Mouse (Mus musculus) urinary bladder, postnatal 25 days (tissue): ENCODE measurements at regions not wholly inside any gene's neighbourhood (a gene's known extent, or its start where the extent isn't known, plus 50 kb on each side); places are given as distances from the start of the nearest gene placed in this dataset.
A peak's percentile ranks its signal among the peaks of the same experiment; 100 is the strongest.
"Not testable (repeated sequence)": the region's sequence is repeated elsewhere in the genome, so short reads cannot be mapped to it uniquely, and the experiment has no call there.

Source experiments
- DNase-seq: peaks from one replicate; pipeline ENCODE4 v3.0.0; 2022; ENCODE audit warnings: low spot score

DNA sequence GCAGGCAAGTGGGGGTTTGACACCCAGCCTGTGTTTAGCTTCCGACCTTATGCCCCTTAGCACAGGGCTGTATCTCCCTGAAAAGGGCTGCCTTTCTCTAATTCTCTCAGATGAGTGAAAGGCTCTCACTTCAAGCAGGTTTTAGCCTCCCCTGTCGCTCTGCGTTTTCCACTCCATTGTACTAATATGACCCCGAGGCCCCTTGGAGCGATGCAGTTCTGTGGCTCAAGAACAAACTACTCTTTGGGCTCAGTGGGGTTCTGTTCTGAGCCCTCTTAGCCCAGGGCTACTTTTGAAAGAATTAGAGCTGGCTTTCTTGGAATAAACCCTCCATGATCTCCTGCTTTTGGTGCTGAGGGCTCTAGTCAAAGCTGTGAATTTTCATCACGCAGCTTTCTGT is 53.4 kb upstream of the Castor2 start:
- DNase-seq, result no peak

GRCm38 (mm10) chr5:134042938-134043337 is 56.6 kb upstream of the Castor2 start:
- DNase-seq, result not testable (repeated sequence)

- no peak for DNase-seq
These were observed 72.1 kb upstream of the Castor2 start for GRCm38 (mm10) chr5:134027316-134027966.

DNA sequence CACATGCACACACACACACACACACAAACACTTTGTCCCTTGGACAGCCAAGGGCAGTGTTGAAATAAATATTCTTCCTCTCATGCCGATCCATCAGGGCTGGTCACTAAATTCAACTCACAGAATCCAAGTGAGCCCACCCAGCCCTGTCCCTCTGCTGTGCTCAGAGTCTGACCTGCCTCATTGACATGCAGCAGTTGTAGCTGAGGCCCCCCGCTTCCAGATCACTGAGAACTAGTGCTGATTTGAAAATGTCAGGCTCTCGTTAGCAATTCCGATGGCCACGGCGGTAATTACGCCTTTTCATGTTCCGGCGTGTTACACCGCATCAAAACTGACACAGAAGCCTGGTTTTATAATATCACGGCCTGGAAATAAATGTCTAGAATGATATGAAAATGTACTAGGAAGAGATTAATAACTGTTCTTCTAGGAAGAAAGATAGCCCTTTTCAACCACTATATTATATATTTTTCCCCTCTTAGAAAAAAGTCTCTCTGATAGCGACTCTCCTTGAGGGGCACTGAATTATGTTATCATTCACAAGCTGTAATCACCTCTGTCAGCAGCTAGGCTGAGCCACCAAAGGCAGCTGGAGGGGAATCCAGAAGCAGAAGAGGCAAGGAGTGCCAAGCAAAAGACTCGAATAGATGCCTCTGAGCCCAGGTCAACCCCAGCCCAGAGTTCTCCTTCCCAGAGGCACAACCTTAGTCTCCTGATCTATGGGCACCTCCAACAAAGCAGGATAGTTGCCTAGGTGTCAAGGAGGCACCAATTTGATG is 79.7 kb upstream of the Castor2 start:
- no peak for DNase-seq

DNA sequence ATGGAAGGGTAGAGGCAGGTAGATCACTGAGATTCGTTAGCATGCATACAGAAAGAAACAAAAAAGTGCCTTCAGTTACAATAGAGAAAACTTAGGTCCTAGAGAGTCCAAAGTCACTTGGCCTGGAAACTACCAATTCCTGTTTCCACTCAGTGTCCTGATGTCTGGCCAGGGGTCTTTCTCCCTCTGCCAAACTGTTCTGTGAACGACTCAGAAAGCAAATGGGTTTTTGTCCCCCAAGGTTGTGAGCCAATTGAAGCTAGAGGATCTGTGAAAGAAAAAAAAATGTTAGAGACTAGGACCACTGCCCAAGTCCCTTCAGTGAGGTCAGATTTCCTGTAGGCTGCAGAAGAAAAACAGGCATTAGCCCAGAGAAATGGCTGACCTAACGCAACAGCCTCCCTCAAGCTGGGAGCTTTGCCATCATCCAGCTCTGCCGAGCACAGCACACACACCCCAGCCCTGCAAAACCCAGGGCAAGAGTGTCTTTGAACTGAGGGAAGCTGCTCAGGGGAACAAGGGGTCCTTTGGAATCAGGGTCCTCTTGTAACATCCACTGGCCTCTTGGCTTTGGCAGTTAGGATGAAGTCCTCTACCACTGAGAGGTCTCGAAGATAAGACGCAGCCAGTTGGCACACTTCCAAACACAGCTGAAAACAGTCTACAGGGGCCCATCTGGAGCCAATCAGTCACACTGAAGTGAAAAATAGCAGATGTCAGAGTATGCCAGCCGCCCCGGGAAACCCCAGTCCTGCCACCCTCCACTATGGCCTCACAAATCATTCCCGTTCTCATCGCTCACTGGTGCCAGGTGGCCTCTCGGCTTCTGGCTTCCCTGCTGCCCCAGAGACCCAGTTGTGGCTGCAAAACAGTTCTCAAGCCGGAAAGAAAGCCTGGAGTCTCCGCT is 85.0 kb upstream of the Castor2 start:
- DNase-seq, result peak; percentile 29

DNA sequence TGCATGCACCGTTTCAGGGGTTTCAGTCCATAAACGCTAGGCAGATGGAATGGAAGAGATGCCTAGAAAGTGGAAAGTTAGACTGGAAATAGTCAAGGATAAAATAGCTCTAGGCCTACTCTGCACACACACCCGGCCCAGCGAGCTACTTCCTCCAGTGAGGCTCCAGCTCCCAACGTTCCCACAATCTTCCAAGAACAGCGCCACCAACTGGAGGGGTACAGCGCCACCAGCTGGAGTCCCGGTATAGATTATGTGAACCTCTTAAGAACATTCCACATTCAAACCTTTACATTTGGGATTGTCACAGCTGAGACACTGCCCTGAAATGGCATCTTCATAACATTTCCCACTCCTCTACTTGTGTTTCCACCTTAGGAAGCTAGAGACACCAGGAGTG is 86.3 kb upstream of the Castor2 start:
- DNase-seq, result no peak

DNA sequence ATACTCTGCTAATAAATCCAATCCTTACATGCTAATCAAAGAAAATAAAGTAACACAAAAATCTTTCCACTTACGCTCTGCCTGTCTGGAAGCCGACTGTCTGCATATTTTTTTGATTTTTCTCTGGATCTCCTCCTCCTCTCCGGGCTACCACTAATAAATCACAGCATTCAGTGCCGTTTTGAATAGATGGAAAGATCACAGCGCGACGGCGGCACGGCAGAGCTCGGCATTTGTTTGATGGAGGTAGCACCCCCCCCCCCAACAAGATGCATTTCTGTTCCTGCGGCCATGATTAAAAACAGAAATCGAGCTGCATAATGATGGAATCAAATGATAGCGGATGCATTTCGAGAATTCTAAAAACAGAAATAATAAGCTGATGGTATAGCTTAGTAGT is 89.7 kb upstream of the Castor2 start:
- no peak for DNase-seq

GRCm38 (mm10) chr5:134007127-134007771 is 92.3 kb upstream of the Castor2 start:
- DNase-seq, result peak; percentile 9

DNA sequence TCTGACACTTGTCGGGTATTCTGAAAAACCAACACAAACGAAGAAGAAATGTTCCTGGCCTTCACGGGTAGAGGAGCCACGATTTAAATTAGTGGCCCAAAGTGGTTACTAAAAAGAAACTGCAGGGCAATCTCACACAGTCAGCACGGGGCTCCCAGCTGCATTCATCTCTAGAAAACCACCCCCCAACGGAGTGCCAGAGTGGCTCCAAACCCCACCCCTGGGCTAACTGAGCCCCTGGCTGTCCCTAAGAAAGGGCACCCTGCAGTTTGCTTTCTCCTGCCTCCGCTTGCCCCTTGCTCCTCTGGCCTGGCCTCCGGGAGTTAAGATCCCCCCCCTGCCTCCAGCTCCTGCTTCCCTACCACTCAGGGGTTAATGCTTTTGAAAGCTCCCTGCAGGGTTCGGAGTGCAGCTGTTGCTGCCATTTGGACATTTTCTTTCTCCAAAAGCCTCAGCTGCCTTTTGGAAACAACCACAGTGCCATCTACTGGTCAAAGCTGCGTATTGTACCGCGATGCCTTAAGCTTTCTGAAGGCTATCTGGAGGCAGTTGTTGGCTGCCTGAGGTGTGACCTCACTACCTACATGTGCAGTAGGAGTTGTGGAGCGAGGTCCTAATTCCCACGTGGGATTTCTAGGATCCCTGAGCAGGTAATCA is 92.9 kb upstream of the Castor2 start:
- DNase-seq, result peak; percentile 72

- no peak for DNase-seq
These were observed 93.5 kb upstream of the Castor2 start for GRCm38 (mm10) chr5:134006001-134006400.

DNA sequence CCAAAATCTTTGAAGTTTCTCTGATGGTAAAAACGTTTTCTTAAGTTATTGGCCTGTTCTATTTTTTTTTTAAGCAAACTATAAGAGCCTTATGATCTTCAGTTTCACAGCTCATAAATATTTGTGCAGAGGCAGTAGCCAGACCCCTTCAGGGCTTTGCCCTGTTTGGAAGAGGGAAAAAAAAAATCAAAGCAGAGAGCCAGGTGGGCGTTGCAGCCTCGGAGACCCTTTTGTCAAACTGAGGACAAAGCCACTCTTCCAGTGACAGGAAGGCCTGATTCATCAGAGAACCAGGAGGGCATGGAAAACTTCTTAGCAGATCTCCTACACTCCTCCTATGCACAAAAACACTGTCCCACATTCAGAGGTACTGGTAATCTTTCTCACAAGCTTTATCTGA is 99.4 kb upstream of the Castor2 start:
- no peak for DNase-seq

DNA sequence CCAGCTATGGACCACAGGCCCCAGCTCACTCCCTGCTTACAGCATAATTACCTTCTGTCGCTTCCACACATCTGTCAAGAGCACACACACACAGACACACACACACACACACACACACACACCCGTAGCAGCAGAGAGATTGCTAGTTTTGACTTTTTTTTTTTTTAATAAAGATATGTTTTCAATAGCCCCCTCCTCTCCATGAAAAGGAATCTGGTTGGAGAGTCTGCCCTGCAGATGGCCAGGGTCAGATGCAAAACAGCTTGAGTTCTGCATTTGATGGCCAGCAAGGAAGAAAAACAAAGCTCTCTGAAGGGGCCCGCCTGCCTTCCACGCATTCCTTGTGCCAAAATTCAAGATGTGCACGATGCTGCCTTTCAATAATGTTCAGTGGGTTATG is 99.8 kb upstream of the Castor2 start:
- DNase-seq, result no peak

DNA sequence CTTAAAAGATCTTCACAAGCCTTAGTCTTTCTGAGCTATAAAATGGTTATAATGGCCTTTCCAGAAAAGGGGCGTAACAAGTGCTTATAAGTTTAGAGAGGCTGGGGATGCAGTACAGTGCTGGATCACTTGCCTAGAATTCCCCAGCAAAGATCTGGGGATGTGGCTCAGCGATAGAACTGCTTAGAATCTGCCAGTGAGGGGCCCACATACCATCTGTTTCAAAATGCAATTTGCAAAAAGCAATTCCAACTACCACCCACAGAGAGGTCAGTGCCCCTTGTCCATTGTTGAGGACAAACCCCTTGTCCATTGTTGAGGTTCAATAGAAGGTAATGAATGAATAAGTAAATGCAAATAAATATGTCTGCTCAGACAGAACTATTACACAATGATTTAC is 107.5 kb upstream of the Castor2 start:
- DNase-seq, result no peak

DNA sequence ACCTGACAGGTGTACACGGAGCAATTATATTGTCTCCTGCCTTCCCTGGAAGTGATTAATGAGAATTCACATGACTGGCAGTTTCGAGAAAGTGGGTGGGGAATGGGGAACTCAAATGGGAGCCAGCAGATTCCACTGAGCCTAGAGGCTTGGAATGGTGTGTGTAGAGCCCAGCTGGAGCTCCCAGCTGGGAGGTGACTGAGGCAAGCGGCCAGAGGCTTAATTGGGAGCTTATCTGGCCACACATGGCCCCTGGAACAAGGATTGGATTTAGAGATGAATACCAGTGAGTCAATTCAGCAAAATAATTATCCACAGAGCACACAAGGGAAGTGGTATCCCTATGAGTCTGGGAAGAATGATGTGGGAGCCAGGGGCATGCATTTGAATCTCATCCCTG is 108.0 kb upstream of the Castor2 start:
- peak; percentile 10 for DNase-seq

DNA sequence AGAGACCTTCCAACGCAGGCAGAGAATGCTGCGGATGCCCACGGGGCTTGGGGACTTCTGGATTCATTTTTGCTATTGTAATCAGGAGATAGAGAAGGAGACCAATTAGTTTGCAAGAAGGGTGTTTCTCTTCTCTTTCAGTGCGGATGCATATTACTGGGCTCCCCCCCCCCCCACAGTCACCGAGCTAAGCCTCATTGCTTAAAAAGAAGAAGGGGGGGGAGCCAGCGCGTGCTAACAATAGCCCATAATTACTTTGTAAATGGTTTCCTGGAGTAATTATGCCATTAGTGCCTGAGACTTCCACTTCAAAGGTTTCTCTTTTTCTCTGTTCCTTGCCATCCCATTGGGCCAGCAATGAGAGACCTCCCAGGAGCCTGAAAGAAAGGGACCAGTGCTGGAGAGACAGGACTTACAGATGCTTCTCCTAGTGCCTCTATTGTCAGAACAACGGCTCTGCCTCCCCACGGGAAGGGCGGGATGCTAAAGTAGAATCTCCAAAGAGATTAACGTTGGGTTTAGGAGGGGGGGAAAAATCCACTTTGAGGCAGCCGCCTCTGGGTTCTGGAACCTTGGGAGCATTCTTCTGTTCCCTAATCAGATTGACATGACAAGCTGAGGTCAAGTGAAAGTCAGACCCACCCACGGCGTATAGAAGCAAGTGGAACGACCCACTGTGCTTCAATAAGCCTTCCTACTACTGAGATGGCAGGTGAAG is 116.1 kb upstream of the Castor2 start:
- DNase-seq, result no peak

DNA sequence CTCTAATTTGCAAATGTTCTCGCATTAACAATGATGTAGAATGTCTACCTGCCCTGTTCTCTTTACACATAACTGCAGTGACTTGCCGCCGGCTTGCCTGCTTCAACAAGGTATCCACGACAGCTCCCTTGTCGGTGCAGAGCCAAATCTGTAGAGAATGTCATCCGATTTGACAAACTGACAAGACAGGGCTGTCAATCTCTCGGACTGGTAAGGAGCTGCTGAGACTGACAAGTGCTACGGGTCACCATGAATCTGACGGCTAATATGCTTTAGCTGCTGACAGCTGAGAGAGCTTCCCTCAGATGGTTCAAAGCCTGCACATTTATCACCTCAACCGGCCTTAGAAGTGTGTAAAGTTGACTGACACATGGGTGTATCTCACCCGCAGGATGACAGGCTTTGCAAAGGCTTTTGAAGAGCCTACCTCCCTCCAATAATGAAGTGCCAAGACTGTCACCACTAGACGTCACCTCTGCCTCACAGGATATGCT is 129.0 kb upstream of the Castor2 start:
- no peak for DNase-seq

GRCm38 (mm10) chr5:133963301-133963700 is 136.2 kb upstream of the Castor2 start:
- DNase-seq, result no peak

GRCm38 (mm10) chr5:133940841-133941240 is 158.7 kb upstream of the Castor2 start:
- no peak for DNase-seq

GRCm38 (mm10) chr5:133940030-133940429 is 159.5 kb upstream of the Castor2 start:
- no peak for DNase-seq

DNA sequence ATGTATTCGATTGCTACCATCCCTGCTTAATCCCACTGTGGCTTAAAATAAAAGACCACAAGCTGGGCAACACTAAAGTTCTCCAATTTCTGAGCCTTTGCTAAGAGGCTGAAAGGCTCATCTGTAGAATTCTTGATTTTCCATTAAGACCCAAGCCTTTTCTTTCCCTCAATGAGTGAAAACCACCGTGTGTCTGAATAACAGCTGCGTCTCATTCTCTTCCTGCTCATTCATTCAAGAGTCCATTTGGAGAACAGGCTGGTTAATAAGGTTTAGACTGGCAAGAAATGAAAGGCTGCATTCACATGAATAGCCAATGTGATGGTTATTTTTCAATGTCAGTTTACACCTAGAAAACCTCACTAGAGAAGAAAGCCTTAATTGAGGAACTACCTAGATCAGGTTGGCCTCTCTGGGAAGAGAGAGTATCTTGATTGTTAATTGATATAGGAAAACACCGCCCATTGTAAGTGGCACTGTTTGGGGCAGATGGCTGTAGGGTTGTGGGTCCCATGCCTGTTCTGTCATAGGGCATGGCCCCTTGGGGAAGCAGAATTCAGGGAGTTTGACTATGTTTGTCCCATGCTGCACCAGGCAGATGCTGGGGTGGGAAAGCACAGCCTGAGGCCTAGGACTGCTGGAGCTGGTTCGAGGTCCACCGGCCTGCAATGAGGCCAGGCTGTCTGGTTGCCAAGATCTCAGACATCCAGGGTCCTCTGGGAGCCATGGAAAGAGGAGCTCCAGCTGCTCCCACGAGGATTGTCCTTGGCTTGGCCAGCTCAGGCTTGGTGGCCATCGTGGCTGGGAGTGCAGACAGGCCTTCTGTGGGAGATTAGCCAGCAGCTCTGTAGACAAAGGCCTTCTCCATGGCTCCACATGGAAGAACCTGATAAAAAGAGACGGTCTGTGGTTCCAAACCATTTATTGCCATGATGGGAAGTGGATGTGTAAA is 161.3 kb upstream of the Castor2 start:
- DNase-seq, result no peak
